Mouse (Mus musculus): ENCODE measurements at regions not wholly inside any gene's neighbourhood (a gene's known extent, or its start where the extent isn't known, plus 50 kb on each side); places are given as distances from the start of the nearest gene placed in this dataset.

GRCm38 (mm10) chr17:27349432-27349831 lies 145.2 kb upstream of the Lemd2 start:
- Histone ChIP-seq H3K4me2 (no peak overlapping the region), H3K27me3 (ENCODE audit: control insufficient read depth, insufficient read depth, low read length) (no peaks in the 10 kb centered on the region; the same call in 1 of the 2 replicates), H3K9me3 (replicated peaks; ENCODE audit: control insufficient read depth, low read length) (no peaks in the 10 kb centered on the region; the same call in 1 of the 2 replicates), H3K4me3 (ENCODE audit: low read depth, low read length) (no peak overlapping the region), H3K9ac (ENCODE audit: low read depth, low read length) (no peak overlapping the region), H3K4me1 (ENCODE audit: control insufficient read depth, insufficient read depth, low read length) (no peaks in the 10 kb centered on the region), H3K27ac (ENCODE audit: low read depth, low read length) (no peak overlapping the region), H3K36me3 (ENCODE audit: control insufficient read depth, insufficient read depth, low read length) (no peaks in the 10 kb centered on the region)
- no peak for ATAC-seq (replicated peaks; ENCODE audit: insufficient number of reproducible peaks, low FRiP score, low TSS enrichment)
- 86% methylated on average over 4 of the region's 4 CpGs for WGBS (ENCODE audit: insufficient replicate concordance)

GRCm38 (mm10) chr17:27341952-27342890 lies 138.0 kb upstream of the Lemd2 start:
- H3K4me2 ChIP-seq: peak overlapping the region; percentile 25
- H3K4me1 ChIP-seq (ENCODE audit: control insufficient read depth, insufficient read depth, low read length): 0 out of 2 replicates have a peak, but pooled peaks cover 3% of the 10 kb centered on the region
- peaks cover 2% of the 10 kb centered on the region; the same call in 1 of the 2 replicates for H3K27me3 ChIP-seq (ENCODE audit: control insufficient read depth, insufficient read depth, low read length)
- H3K4me3 ChIP-seq (ENCODE audit: low read depth, low read length): no peak overlapping the region
- H3K27ac ChIP-seq (ENCODE audit: low read depth, low read length): no peak overlapping the region
- H3K36me3 ChIP-seq (ENCODE audit: control insufficient read depth, insufficient read depth, low read length): no peaks in the 10 kb centered on the region
- ATAC-seq (replicated peaks; ENCODE audit: insufficient number of reproducible peaks, low FRiP score, low TSS enrichment): 0 out of 2 replicates have a peak, but pooled peaks have one; percentile 10
- H3K9me3 ChIP-seq (replicated peaks; ENCODE audit: control insufficient read depth, low read length): no peaks in the 10 kb centered on the region
- WGBS (ENCODE audit: insufficient replicate concordance): 47% methylated on average over 13 of the region's 14 CpGs
- peak overlapping the region; percentile 6; the same call in 1 of the 2 replicates for H3K9ac ChIP-seq (ENCODE audit: low read depth, low read length)

- 55% methylated on average over 3 of the region's 3 CpGs for WGBS (ENCODE audit: insufficient replicate concordance)
- no peaks in the 10 kb centered on the region for H3K9me3 ChIP-seq (replicated peaks; ENCODE audit: control insufficient read depth, low read length)
These were observed 135.6 kb upstream of the Lemd2 start for GRCm38 (mm10) chr17:27339823-27340222.

GRCm38 (mm10) chr17:27339261-27339660 lies 135.0 kb upstream of the Lemd2 start:
- no peak for ATAC-seq (replicated peaks; ENCODE audit: insufficient number of reproducible peaks, low FRiP score, low TSS enrichment)
- H3K9ac ChIP-seq (ENCODE audit: low read depth, low read length): no peak overlapping the region
- peaks cover 16% of the 10 kb centered on the region; the same call in 1 of the 2 replicates for H3K4me1 ChIP-seq (ENCODE audit: control insufficient read depth, insufficient read depth, low read length)
- no peaks in the 10 kb centered on the region for H3K36me3 ChIP-seq (ENCODE audit: control insufficient read depth, insufficient read depth, low read length)
- H3K4me3 ChIP-seq (ENCODE audit: low read depth, low read length): no peak overlapping the region
- no peak overlapping the region for H3K27ac ChIP-seq (ENCODE audit: low read depth, low read length)
- peaks cover 2% of the 10 kb centered on the region; the same call in 1 of the 2 replicates for H3K27me3 ChIP-seq (ENCODE audit: control insufficient read depth, insufficient read depth, low read length)
- no peaks in the 10 kb centered on the region for H3K9me3 ChIP-seq (replicated peaks; ENCODE audit: control insufficient read depth, low read length)
- 67% methylated on average over 2 of the region's 2 CpGs for WGBS (ENCODE audit: insufficient replicate concordance)
- no peak overlapping the region for H3K4me2 ChIP-seq

More at GRCm38 (mm10) chr17:27339823-27340222, 135.6 kb upstream of the Lemd2 start:
- Histone ChIP-seq H3K27ac (ENCODE audit: low read depth, low read length) (no peak overlapping the region), H3K4me1 (ENCODE audit: control insufficient read depth, insufficient read depth, low read length) (peaks cover 16% of the 10 kb centered on the region; the same call in 1 of the 2 replicates), H3K4me2 (no peak overlapping the region), H3K27me3 (ENCODE audit: control insufficient read depth, insufficient read depth, low read length) (peaks cover 2% of the 10 kb centered on the region; the same call in 1 of the 2 replicates), H3K9ac (ENCODE audit: low read depth, low read length) (no peak overlapping the region), H3K4me3 (ENCODE audit: low read depth, low read length) (no peak overlapping the region), H3K36me3 (ENCODE audit: control insufficient read depth, insufficient read depth, low read length) (no peaks in the 10 kb centered on the region)
- ATAC-seq (replicated peaks; ENCODE audit: insufficient number of reproducible peaks, low FRiP score, low TSS enrichment): no peak

GRCm38 (mm10) chr17:27335621-27336020 lies 131.4 kb upstream of the Lemd2 start:
- Histone ChIP-seq H3K4me2 (no peak overlapping the region), H3K9ac (ENCODE audit: low read depth, low read length) (no peak overlapping the region), H3K27ac (ENCODE audit: low read depth, low read length) (no peak overlapping the region), H3K27me3 (ENCODE audit: control insufficient read depth, insufficient read depth, low read length) (peaks cover 2% of the 10 kb centered on the region; the same call in 1 of the 2 replicates), H3K36me3 (ENCODE audit: control insufficient read depth, insufficient read depth, low read length) (no peaks in the 10 kb centered on the region), H3K4me1 (ENCODE audit: control insufficient read depth, insufficient read depth, low read length) (peaks cover 16% of the 10 kb centered on the region; the same call in 1 of the 2 replicates), H3K9me3 (replicated peaks; ENCODE audit: control insufficient read depth, low read length) (no peaks in the 10 kb centered on the region), H3K4me3 (ENCODE audit: low read depth, low read length) (no peak overlapping the region)
- no peak for ATAC-seq (replicated peaks; ENCODE audit: insufficient number of reproducible peaks, low FRiP score, low TSS enrichment)
- WGBS (ENCODE audit: insufficient replicate concordance): 56% methylated on average over 4 of the region's 4 CpGs

GRCm38 (mm10) chr17:27333593-27333992 lies 129.3 kb upstream of the Lemd2 start:
- Histone ChIP-seq H3K27ac (ENCODE audit: low read depth, low read length) (no peak overlapping the region), H3K9me3 (replicated peaks; ENCODE audit: control insufficient read depth, low read length) (no peaks in the 10 kb centered on the region), H3K27me3 (ENCODE audit: control insufficient read depth, insufficient read depth, low read length) (peaks cover 2% of the 10 kb centered on the region; the same call in 1 of the 2 replicates), H3K4me1 (ENCODE audit: control insufficient read depth, insufficient read depth, low read length) (peaks cover 16% of the 10 kb centered on the region; the same call in 1 of the 2 replicates), H3K4me3 (ENCODE audit: low read depth, low read length) (no peak overlapping the region), H3K9ac (ENCODE audit: low read depth, low read length) (no peak overlapping the region), H3K36me3 (ENCODE audit: control insufficient read depth, insufficient read depth, low read length) (no peaks in the 10 kb centered on the region), H3K4me2 (peak overlapping the region; percentile 16; the same call in 1 of the 2 replicates)
- no peak for ATAC-seq (replicated peaks; ENCODE audit: insufficient number of reproducible peaks, low FRiP score, low TSS enrichment)
- 77% methylated on average over 16 of the region's 16 CpGs for WGBS (ENCODE audit: insufficient replicate concordance)

GRCm38 (mm10) chr17:27333141-27333540 lies 128.9 kb upstream of the Lemd2 start:
- Histone ChIP-seq H3K4me1 (ENCODE audit: control insufficient read depth, insufficient read depth, low read length) (peaks cover 16% of the 10 kb centered on the region; the same call in 1 of the 2 replicates), H3K4me2 (peak overlapping the region; percentile 16; the same call in 1 of the 2 replicates), H3K27ac (ENCODE audit: low read depth, low read length) (no peak overlapping the region), H3K4me3 (ENCODE audit: low read depth, low read length) (no peak overlapping the region), H3K9me3 (replicated peaks; ENCODE audit: control insufficient read depth, low read length) (no peaks in the 10 kb centered on the region), H3K36me3 (ENCODE audit: control insufficient read depth, insufficient read depth, low read length) (no peaks in the 10 kb centered on the region), H3K27me3 (ENCODE audit: control insufficient read depth, insufficient read depth, low read length) (peaks cover 2% of the 10 kb centered on the region; the same call in 1 of the 2 replicates), H3K9ac (ENCODE audit: low read depth, low read length) (no peak overlapping the region)
- peak; percentile 73 for ATAC-seq (replicated peaks; ENCODE audit: insufficient number of reproducible peaks, low FRiP score, low TSS enrichment)
- whole genome bisulfite sequencing (ENCODE audit: insufficient replicate concordance): 66% methylated on average over 6 of the region's 6 CpGs

GRCm38 (mm10) chr17:27332076-27332475 lies 127.8 kb upstream of the Lemd2 start:
- H3K4me3 ChIP-seq (ENCODE audit: low read depth, low read length): no peak overlapping the region

More at GRCm38 (mm10) chr17:27332076-27332475, 127.8 kb upstream of the Lemd2 start:
- no peak overlapping the region for H3K4me2 ChIP-seq
- peaks cover 3% of the 10 kb centered on the region; the same call in 1 of the 2 replicates for H3K27me3 ChIP-seq (ENCODE audit: control insufficient read depth, insufficient read depth, low read length)
- H3K9me3 ChIP-seq (replicated peaks; ENCODE audit: control insufficient read depth, low read length): no peaks in the 10 kb centered on the region
- peaks cover 12% of the 10 kb centered on the region; the same call in 1 of the 2 replicates for H3K4me1 ChIP-seq (ENCODE audit: control insufficient read depth, insufficient read depth, low read length)
- no peak overlapping the region for H3K27ac ChIP-seq (ENCODE audit: low read depth, low read length)
- no peaks in the 10 kb centered on the region for H3K36me3 ChIP-seq (ENCODE audit: control insufficient read depth, insufficient read depth, low read length)
- WGBS (ENCODE audit: insufficient replicate concordance): 86% methylated on average over 4 of the region's 4 CpGs
- no peak overlapping the region for H3K9ac ChIP-seq (ENCODE audit: low read depth, low read length)
- no peak for ATAC-seq (replicated peaks; ENCODE audit: insufficient number of reproducible peaks, low FRiP score, low TSS enrichment)

Data from heart, embryonic 11.5 days (tissue).